Mouse (Mus musculus) hindbrain, embryonic 15.5 days (tissue): Measurements from ENCODE around the gene Stard10. TPM values are rescaled to one million over a fixed set of nuclear protein-coding genes. Genes with fewer than 3 reads are reported as not detected.

Source experiments
- ATAC-seq: fragments of 200-750 bp; cut with Nextera tagmentation; 2 replicates; pipeline ENCODE4 v1.8.0; 2017; ENCODE audit warnings: low read depth, moderate number of reproducible peaks, moderate TSS enrichment; ENCODE audit not compliant: low FRiP score
- H3K27ac ChIP-seq: fragments of 300-500 bp; sonication (generic); replicated peaks from 2 replicates; pipeline ENCODE4 v1.5.1; 2015; ENCODE audit warnings: mild to moderate bottlenecking, inconsistent platforms
- H3K27me3 ChIP-seq: fragments of 300-500 bp; sonication (generic); 2 replicates; pipeline ENCODE4 v1.6.1; 2015; ENCODE audit warnings: control low read depth, inconsistent platforms
- H3K36me3 ChIP-seq: fragments of 300-500 bp; sonication (generic); 2 replicates; pipeline ENCODE4 v1.6.1; 2015; ENCODE audit warnings: control low read depth, inconsistent platforms
- H3K4me1 ChIP-seq: fragments of 300-500 bp; sonication (generic); replicated peaks from 2 replicates; pipeline ENCODE4 v1.6.1; 2015; ENCODE audit warnings: control low read depth, inconsistent platforms
- H3K4me2 ChIP-seq: fragments of 300-500 bp; sonication (generic); 2 replicates; pipeline ENCODE4 v1.6.1; 2015; ENCODE audit warnings: moderate library complexity, mild to moderate bottlenecking, inconsistent platforms
- H3K4me3 ChIP-seq: fragments of 300-500 bp; sonication (generic); 2 replicates; pipeline ENCODE4 v1.5.1; 2015; ENCODE audit warnings: mild to moderate bottlenecking, inconsistent platforms
- H3K9ac ChIP-seq: fragments of 300-500 bp; sonication (generic); 2 replicates; pipeline ENCODE4 v1.6.1; 2015; ENCODE audit warnings: inconsistent platforms
- H3K9me3 ChIP-seq: fragments of 300-500 bp; sonication (generic); 2 replicates; pipeline ENCODE4 v1.6.1; 2016; ENCODE audit warnings: control low read depth, inconsistent platforms
- WGBS: fragments of 180-500 bp; shearing (Covaris S2); methylation state at CpG from one replicate; pipeline ENCODE4 v1.1.7; 2015; 5-methylcytosine and 5-hydroxymethylcytosine counted together
- polyA plus RNA-seq: library from polyadenylated mRNA; unstranded; fragments of >200 nt; fragmentation: Nextera tagmentation; extraction: Ambion mirVana; gene quantifications from 2 replicates; pipeline ENCODE4 v1.2.1, GENCODE M21; 2015

Stard10 gene
- polyA plus RNA-seq, 1 experiment from 2014 or later = 11.8 TPM

- Histone ChIP-seq H3K4me2 (no peak overlapping the region), H3K9ac (no peak overlapping the region), H3K4me1 (no peaks in the 10 kb centered on the region), H3K27ac (no peak overlapping the region), H3K36me3 (no peaks in the 10 kb centered on the region), H3K9me3 (no peaks in the 10 kb centered on the region), H3K4me3 (no peak overlapping the region), H3K27me3 (no peaks in the 10 kb centered on the region)
- no peak for ATAC-seq
- 69% methylated on average over 6 of the region's 6 CpGs for WGBS
Measured at GRCm38 (mm10) chr7:101341405-101341804, 24.5 kb downstream of the Stard10 start.

DNA sequence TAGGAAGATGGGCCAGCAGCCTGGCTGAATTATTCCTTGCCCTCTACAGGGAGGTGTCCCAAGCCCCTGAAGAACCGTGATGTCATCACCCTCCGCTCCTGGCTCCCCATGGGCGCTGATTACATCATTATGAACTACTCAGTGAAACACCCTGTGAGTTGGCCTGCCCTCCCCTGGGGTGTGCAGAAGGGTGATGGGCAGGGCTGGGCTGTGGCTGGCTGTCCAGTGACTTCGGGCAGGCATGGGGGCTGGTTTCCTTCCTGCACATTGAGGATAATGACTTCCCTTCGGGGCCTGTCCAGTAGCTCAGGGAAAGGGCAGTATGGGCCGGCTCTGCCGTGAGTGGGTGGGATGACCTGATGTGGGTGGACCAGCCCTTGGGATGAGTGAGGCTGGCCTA, 26.2 kb downstream of the Stard10 start:
- Histone ChIP-seq H3K9me3 (no peaks in the 10 kb centered on the region), H3K9ac (no peak overlapping the region), H3K27me3 (no peaks in the 10 kb centered on the region), H3K4me1 (peaks cover 9% of the 10 kb centered on the region), H3K36me3 (no peaks in the 10 kb centered on the region), H3K4me3 (no peak overlapping the region), H3K4me2 (no peak overlapping the region), H3K27ac (no peak overlapping the region)
- 83% methylated on average over 7 of the region's 7 CpGs for WGBS
- ATAC-seq = no peak

- H3K36me3 ChIP-seq = no peaks in the 10 kb centered on the region
- WGBS = 74% methylated on average over 4 of the region's 4 CpGs
- no peaks in the 10 kb centered on the region for H3K9me3 ChIP-seq
- no peak overlapping the region for H3K9ac ChIP-seq
- H3K4me2 ChIP-seq = no peak overlapping the region
- H3K4me1 ChIP-seq = peaks cover 21% of the 10 kb centered on the region
- peaks cover 10% of the 10 kb centered on the region; the same call in 1 of the 2 replicates for H3K27me3 ChIP-seq
- H3K4me3 ChIP-seq = no peak overlapping the region
- H3K27ac ChIP-seq = no peak overlapping the region
- no peak for ATAC-seq
Measured at GRCm38 (mm10) chr7:101344892-101345291, 28.0 kb downstream of the Stard10 start.

GRCm38 (mm10) chr7:101346991-101347390, 30.1 kb downstream of the Stard10 start:
- Histone ChIP-seq H3K9me3 (no peaks in the 10 kb centered on the region), H3K4me1 (peaks cover 21% of the 10 kb centered on the region), H3K27ac (no peak overlapping the region), H3K4me3 (no peak overlapping the region), H3K36me3 (no peaks in the 10 kb centered on the region), H3K9ac (no peak overlapping the region), H3K4me2 (no peak overlapping the region), H3K27me3 (peaks cover 11% of the 10 kb centered on the region; the same call in 1 of the 2 replicates)
- ATAC-seq = no peak
- 79% methylated on average over 2 of the region's 2 CpGs for WGBS

DNA sequence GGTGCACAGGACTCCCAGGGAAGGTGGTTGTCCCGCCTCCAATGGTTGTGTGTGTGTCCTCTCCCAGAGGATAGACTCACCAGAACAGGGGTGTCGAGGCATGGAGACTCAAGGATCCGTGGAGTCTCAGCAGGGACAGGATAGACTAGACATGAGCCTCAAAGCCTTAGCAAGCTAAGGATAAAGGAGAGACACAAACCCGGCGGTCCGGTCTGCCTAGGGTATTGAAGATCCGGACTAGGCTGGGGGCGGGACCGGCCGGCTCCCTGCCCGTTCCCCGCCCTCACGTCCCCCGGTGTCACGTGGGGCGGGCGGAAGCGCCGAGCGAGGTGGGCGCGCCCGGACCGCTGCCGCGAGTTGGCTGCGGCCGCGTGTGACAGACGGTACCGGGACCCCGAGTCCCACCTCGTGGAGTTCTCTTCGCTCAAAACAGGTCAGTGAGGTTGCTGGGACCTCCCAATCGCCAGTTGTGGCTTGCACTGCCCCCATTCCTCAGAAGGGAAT, 30.9 kb downstream of the Stard10 start, which contains the start of gene Arap1:
TSS of gene Arap1 (plus strand) at position 301 of the 504 bp plus-strand sequence.
- H3K4me3 ChIP-seq = peak within 1 kb of the TSS; percentile 57
- H3K36me3 ChIP-seq = no peaks in the 10 kb centered on the region
- 2% methylated on average over 30 of the region's 35 CpGs for WGBS
- H3K27ac ChIP-seq = no peak within 1 kb of the TSS
- no peaks in the 10 kb centered on the region for H3K9me3 ChIP-seq
- peaks cover 11% of the 10 kb centered on the region; the same call in 1 of the 2 replicates for H3K27me3 ChIP-seq
- ATAC-seq = peak; percentile 63
- peak within 1 kb of the TSS; percentile 98 for H3K4me2 ChIP-seq
- H3K4me1 ChIP-seq = peaks cover 21% of the 10 kb centered on the region
- H3K9ac ChIP-seq = peak within 1 kb of the TSS; percentile 49

DNA sequence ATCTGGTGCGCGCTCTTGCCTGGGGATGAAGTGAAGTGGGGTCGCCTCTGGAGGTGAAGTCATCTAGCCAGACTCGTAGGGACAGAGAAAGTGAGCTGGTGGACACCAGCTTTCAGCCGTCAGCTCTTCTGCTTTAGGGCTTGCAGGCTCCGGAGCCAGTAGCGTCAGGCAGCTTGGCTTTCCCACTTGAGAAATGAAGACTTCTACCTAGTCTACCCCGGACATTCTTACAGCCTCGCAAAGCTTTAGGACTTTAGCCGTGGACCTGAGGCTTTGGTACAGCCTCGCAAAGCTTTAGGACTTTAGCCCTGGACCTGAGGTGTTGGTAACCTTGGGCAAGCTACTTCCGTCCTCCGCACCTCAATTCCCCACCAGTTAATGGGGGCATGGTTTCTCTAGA, 31.4 kb downstream of the Stard10 start:
- Histone ChIP-seq H3K9ac (peak overlapping the region; percentile 49), H3K27me3 (peaks cover 11% of the 10 kb centered on the region; the same call in 1 of the 2 replicates), H3K4me2 (peak overlapping the region; percentile 98), H3K9me3 (no peaks in the 10 kb centered on the region), H3K27ac (no peak overlapping the region), H3K4me1 (peaks cover 21% of the 10 kb centered on the region), H3K4me3 (peak overlapping the region; percentile 57), H3K36me3 (no peaks in the 10 kb centered on the region)
- WGBS = 6% methylated on average over 13 of the region's 13 CpGs
- ATAC-seq = 0 out of 2 replicates have a peak, but pooled peaks have one; percentile 31

GRCm38 (mm10) chr7:101349861-101350260, 33.0 kb downstream of the Stard10 start:
- peak; percentile 67 for ATAC-seq
- H3K36me3 ChIP-seq = no peaks in the 10 kb centered on the region
- H3K4me3 ChIP-seq = no peak overlapping the region
- no peaks in the 10 kb centered on the region for H3K9me3 ChIP-seq
- no peak overlapping the region; the same call in 1 of the 2 replicates for H3K27ac ChIP-seq
- WGBS = 54% methylated on average over 2 of the region's 2 CpGs
- H3K9ac ChIP-seq = no peak overlapping the region
- peaks cover 11% of the 10 kb centered on the region; the same call in 1 of the 2 replicates for H3K27me3 ChIP-seq
- peaks cover 21% of the 10 kb centered on the region for H3K4me1 ChIP-seq
- H3K4me2 ChIP-seq = 0 out of 2 replicates have a peak overlapping the region, but pooled peaks have one; percentile 98

DNA sequence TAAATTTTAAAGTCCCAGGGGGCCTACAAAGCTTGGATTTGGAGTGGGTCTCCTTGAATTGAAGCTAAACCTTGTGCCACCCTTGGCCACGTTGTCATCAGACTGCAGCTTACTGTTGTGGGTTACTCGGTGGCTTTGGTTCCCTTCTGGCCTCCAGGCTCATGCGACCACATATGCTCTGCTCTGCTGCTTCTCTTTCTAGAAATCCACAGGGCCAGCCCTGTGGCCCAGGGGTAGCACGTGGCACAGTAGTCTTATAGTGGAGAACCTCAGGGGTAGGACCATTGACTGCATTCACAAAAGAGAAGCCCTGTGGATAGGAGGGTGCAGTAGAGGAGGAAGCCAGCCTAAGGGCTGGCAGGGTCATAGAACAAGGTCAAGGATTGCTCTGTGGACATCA, 35.5 kb downstream of the Stard10 start:
- Histone ChIP-seq H3K4me3 (no peak overlapping the region), H3K36me3 (no peaks in the 10 kb centered on the region), H3K27me3 (peaks cover 11% of the 10 kb centered on the region; the same call in 1 of the 2 replicates), H3K4me1 (peaks cover 22% of the 10 kb centered on the region), H3K9me3 (no peaks in the 10 kb centered on the region), H3K9ac (no peak overlapping the region), H3K27ac (no peak overlapping the region), H3K4me2 (no peak overlapping the region)
- no peak for ATAC-seq
- 83% methylated on average over 4 of the region's 4 CpGs for WGBS

DNA sequence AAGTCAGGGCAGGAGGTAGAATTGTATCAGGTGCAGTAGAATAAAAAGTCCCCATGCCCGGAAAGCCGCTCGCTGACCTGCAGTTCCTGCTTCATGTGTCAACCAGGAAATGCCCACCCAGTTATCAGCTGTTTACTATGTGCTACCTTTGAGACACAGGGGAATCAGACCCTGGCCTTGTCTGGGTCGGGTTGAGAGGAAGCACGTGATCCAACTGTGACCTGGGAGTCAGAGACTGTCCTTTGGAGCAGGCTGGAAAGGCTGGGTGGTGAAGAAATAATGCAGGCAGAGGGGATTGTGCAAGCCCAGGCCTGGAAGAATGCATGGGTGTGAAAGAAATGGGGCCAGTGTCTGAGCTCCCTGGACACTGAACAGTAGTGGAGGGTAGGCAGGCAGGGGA, 37.5 kb downstream of the Stard10 start:
- 81% methylated on average over 5 of the region's 5 CpGs for WGBS
- peaks cover 5% of the 10 kb centered on the region; the same call in 1 of the 2 replicates for H3K27me3 ChIP-seq
- H3K27ac ChIP-seq = no peak overlapping the region
- H3K4me3 ChIP-seq = no peak overlapping the region
- ATAC-seq = no peak
- 0 out of 2 replicates have a peak, but pooled peaks cover 3% of the 10 kb centered on the region for H3K4me1 ChIP-seq
- no peaks in the 10 kb centered on the region for H3K9me3 ChIP-seq
- H3K4me2 ChIP-seq = no peak overlapping the region
- no peak overlapping the region for H3K9ac ChIP-seq
- no peaks in the 10 kb centered on the region for H3K36me3 ChIP-seq

GRCm38 (mm10) chr7:101355551-101356100, 38.7 kb downstream of the Stard10 start:
- no peaks in the 10 kb centered on the region for H3K9me3 ChIP-seq
- H3K27ac ChIP-seq = no peak overlapping the region
- no peak for ATAC-seq
- H3K4me1 ChIP-seq = 0 out of 2 replicates have a peak, but pooled peaks cover 3% of the 10 kb centered on the region
- WGBS = 90% methylated on average over 6 of the region's 6 CpGs
- H3K27me3 ChIP-seq = no peaks in the 10 kb centered on the region
- no peak overlapping the region for H3K9ac ChIP-seq
- H3K4me3 ChIP-seq = no peak overlapping the region
- H3K36me3 ChIP-seq = no peaks in the 10 kb centered on the region
- no peak overlapping the region for H3K4me2 ChIP-seq

GRCm38 (mm10) chr7:101356868-101357267, 40.0 kb downstream of the Stard10 start:
- no peak overlapping the region for H3K27ac ChIP-seq
- WGBS = 79% methylated on average over 3 of the region's 3 CpGs
- no peak overlapping the region for H3K4me2 ChIP-seq
- H3K36me3 ChIP-seq = no peaks in the 10 kb centered on the region
- ATAC-seq = no peak
- H3K9ac ChIP-seq = no peak overlapping the region
- no peak overlapping the region for H3K4me3 ChIP-seq
- 0 out of 2 replicates have a peak, but pooled peaks cover 3% of the 10 kb centered on the region for H3K4me1 ChIP-seq
- H3K9me3 ChIP-seq = no peaks in the 10 kb centered on the region
- H3K27me3 ChIP-seq = no peaks in the 10 kb centered on the region

- no peak overlapping the region for H3K27ac ChIP-seq
- H3K36me3 ChIP-seq = no peaks in the 10 kb centered on the region
- H3K9ac ChIP-seq = no peak overlapping the region
- 0 out of 2 replicates have a peak, but pooled peaks cover 3% of the 10 kb centered on the region for H3K4me1 ChIP-seq
- H3K4me2 ChIP-seq = no peak overlapping the region
- H3K9me3 ChIP-seq = no peaks in the 10 kb centered on the region
- no peak for ATAC-seq
- H3K4me3 ChIP-seq = no peak overlapping the region
- no peaks in the 10 kb centered on the region for H3K27me3 ChIP-seq
- 87% methylated on average over 3 of the region's 3 CpGs for WGBS
Measured at GRCm38 (mm10) chr7:101360406-101360805, 43.5 kb downstream of the Stard10 start.
